8 mouse cellular contexts compared by ENCODE assay signal in the genomic region with DNA sequence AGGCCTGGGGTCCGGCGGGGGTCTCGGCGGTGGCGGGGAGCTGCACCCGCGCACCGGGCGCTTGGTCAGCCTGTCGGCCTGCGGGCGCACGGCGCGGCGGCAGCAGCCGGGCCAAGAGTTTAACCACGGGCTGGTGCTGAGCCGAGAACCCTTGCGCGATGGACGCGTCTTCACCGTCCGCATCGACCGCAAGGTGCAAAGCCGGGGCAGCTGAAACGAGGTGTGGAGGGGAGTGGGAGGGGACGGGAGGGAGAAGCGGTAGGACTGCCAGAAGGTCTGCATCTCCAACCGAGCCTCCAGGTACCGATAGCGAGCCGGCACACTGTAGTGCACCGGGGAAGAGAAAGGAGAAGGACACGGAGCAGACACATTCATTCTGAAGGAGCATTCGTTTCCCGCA. TPM values are rescaled to one million over a fixed set of nuclear protein-coding genes. Genes with fewer than 3 reads are reported as not detected.
A peak's percentile ranks its signal among the peaks of the same experiment; 100 is the strongest.
DNase-seq lines count a peak whose midpoint lies in the region; ATAC-seq lines count a peak whose summit lies in the region.

No protein-coding gene starts in this region.

- peaks cover 45% of the 10 kb centered on the region for H3K4me1 ChIP-seq in limb, embryonic 10.5 days
- H3K4me1 ChIP-seq in neural tube, embryonic 15.5 days, result peaks cover 32% of the 10 kb centered on the region

- peak overlapping the region; percentile 99 for H3K27ac ChIP-seq in limb, embryonic 10.5 days
- peak overlapping the region; percentile 96 for H3K27ac ChIP-seq in neural tube, embryonic 15.5 days (replicated peaks)

- peak overlapping the region; percentile 95 for H3K9ac ChIP-seq in neural tube, embryonic 15.5 days (replicated peaks)

- no peaks in the 10 kb centered on the region for H3K27me3 ChIP-seq in limb, embryonic 10.5 days (ENCODE audit: low read depth, poor library complexity, severe bottlenecking)
- H3K27me3 ChIP-seq in neural tube, embryonic 15.5 days (replicated peaks), result no peaks in the 10 kb centered on the region

- peak; percentile 0; the same call in 1 of the 2 replicates for ATAC-seq in neural tube, embryonic 15.5 days (ENCODE audit: low FRiP score)

- peak overlapping the region; percentile 91 for H3K4me3 ChIP-seq in limb, embryonic 10.5 days
- H3K4me3 ChIP-seq in neural tube, embryonic 15.5 days (replicated peaks), result peak overlapping the region; percentile 85

- under 1% methylated on average over 39 of the region's 39 CpGs for WGBS in limb, embryonic 10.5 days
- WGBS in neural tube, embryonic 15.5 days, result 1% methylated on average over 39 of the region's 39 CpGs

- peak overlapping the region; percentile 97 for H3K4me2 ChIP-seq in neural tube, embryonic 15.5 days

- peaks cover 56% of the 10 kb centered on the region for H3K36me3 ChIP-seq in limb, embryonic 10.5 days
- H3K36me3 ChIP-seq in neural tube, embryonic 15.5 days, result peaks cover 33% of the 10 kb centered on the region

- intact Hi-C loops in gastrocnemius, postnatal 14 days (cut with DNase I; ENCODE audit: low total_unique reads), result no loop called here

- H3K9me3 ChIP-seq in limb, embryonic 10.5 days (replicated peaks), result no peaks in the 10 kb centered on the region
- H3K9me3 ChIP-seq in neural tube, embryonic 15.5 days (replicated peaks), result no peaks in the 10 kb centered on the region

- peak; percentile 39 for DNase-seq in gastrocnemius, postnatal 14 days
- no peak for DNase-seq in gastrocnemius, adult 8-10 months (ENCODE audit: low spot score in 2 of 2)
- peak; percentile 35 for DNase-seq in urinary bladder, postnatal 14 days (ENCODE audit: low spot score)
- DNase-seq in urinary bladder, postnatal 36 days (ENCODE audit: low spot score in 2 of 2), result no peak
- DNase-seq in limb, embryonic 10.5 days (ENCODE audit: low spot score), result no peak
- DNase-seq in layer of hippocampus, adult 9-10 months (ENCODE audit: low spot score), result no peak
- DNase-seq in B cell, adult 2 months, result no peak

RNA-seq across cellular contexts. Expression of a gene that starts 1.1 kb away (rescaled TPM):
- 10 to 100 TPM; 27.2 to 29.1 TPM for total RNA-seq in gastrocnemius, postnatal 14 days (2021)
- total RNA-seq in gastrocnemius, adult 8-10 months (2022), result 10 to 100 TPM; 21.6 to 31.3 (median 25.5) TPM
- 12.6 and 13.3 TPM in 2 replicates for polyA plus RNA-seq in limb, embryonic 10.5 days (2016; fragmentation: Nextera tagmentation; extraction: Ambion mirVana)
- polyA plus RNA-seq in neural tube, embryonic 15.5 days (2015; fragmentation: Nextera tagmentation; extraction: Ambion mirVana), result 15.7 and 17.0 TPM in 2 replicates

RNA-seq across cellular contexts. Expression of a gene that starts 1.2 kb away (rescaled TPM):
- total RNA-seq in gastrocnemius, postnatal 14 days (2021), result under 1 TPM; 0.62 to 0.84 TPM
- 1 to 10 TPM in 1 of 4 experiments, under 1 TPM in 3; 0.22 to 1.1 (median 0.57) TPM for total RNA-seq in gastrocnemius, adult 8-10 months (2022)
- 20.2 and 25.8 TPM in 2 replicates for polyA plus RNA-seq in limb, embryonic 10.5 days (2016; fragmentation: Nextera tagmentation; extraction: Ambion mirVana)
- polyA plus RNA-seq in neural tube, embryonic 15.5 days (2015; fragmentation: Nextera tagmentation; extraction: Ambion mirVana), result 6.3 and 6.5 TPM in 2 replicates

RNA-seq across cellular contexts. Expression of a gene that starts 6.7 kb away (rescaled TPM):
- total RNA-seq in gastrocnemius, postnatal 14 days (2021), result under 1 TPM; 0.33 to 0.55 TPM
- total RNA-seq in gastrocnemius, adult 8-10 months (2022), result under 1 TPM in 3 of 4 experiments, not detected in 1; 0.15 to 0.21 (median 0.19) TPM
- polyA plus RNA-seq in limb, embryonic 10.5 days (2016; fragmentation: Nextera tagmentation; extraction: Ambion mirVana), result 0.93 and 1.7 TPM in 2 replicates
- polyA plus RNA-seq in neural tube, embryonic 15.5 days (2015; fragmentation: Nextera tagmentation; extraction: Ambion mirVana), result 0.40 and 16.3 TPM in 2 replicates

RNA-seq across cellular contexts. Expression of a gene that starts 11.7 kb away (rescaled TPM):
- 10 to 100 TPM; 21.8 to 24.2 TPM for total RNA-seq in gastrocnemius, postnatal 14 days (2021)
- 10 to 100 TPM; 38.6 to 53.2 (median 50.3) TPM for total RNA-seq in gastrocnemius, adult 8-10 months (2022)
- polyA plus RNA-seq in limb, embryonic 10.5 days (2016; fragmentation: Nextera tagmentation; extraction: Ambion mirVana), result 77.7 and 91.6 TPM in 2 replicates
- 63.1 and 64.7 TPM in 2 replicates for polyA plus RNA-seq in neural tube, embryonic 15.5 days (2015; fragmentation: Nextera tagmentation; extraction: Ambion mirVana)

RNA-seq across cellular contexts. Expression of a gene that starts 19.8 kb away (rescaled TPM):
- total RNA-seq in gastrocnemius, postnatal 14 days (2021), result 100 to 1,000 TPM; 567 to 637 TPM
- total RNA-seq in gastrocnemius, adult 8-10 months (2022), result 100 to 1,000 TPM; 443 to 477 (median 467) TPM
- polyA plus RNA-seq in limb, embryonic 10.5 days (2016; fragmentation: Nextera tagmentation; extraction: Ambion mirVana), result 3,029 and 3,766 TPM in 2 replicates
- 1,034 and 1,270 TPM in 2 replicates for polyA plus RNA-seq in neural tube, embryonic 15.5 days (2015; fragmentation: Nextera tagmentation; extraction: Ambion mirVana)

Comparison
In these comparisons a context has a peak if more than half of its experiments do, and no peak if none do; other contexts are left out.
1. DNase-seq: peak in gastrocnemius, postnatal 14 days (single experiment) and urinary bladder, postnatal 14 days (single experiment); none in gastrocnemius, adult 8-10 months (0 of 2), urinary bladder, postnatal 36 days (0 of 2), limb, embryonic 10.5 days (single experiment), layer of hippocampus, adult 9-10 months (single experiment) and B cell, adult 2 months (0 of 2).